Mouse (Mus musculus): ENCODE results near the gene Hist1h4d. TPM values are rescaled to one million over a fixed set of nuclear protein-coding genes. Genes with fewer than 3 reads are reported as not detected.
"Not testable (repeated sequence)": the region's sequence is repeated elsewhere in the genome, so short reads cannot be mapped to it uniquely, and the experiment has no call there.

Gene Hist1h4d
- polyA plus RNA-seq, 1 experiment from 2014 or later = 49.0 TPM

GRCm38 (mm10) chr13:23573034-23573897, 8.1 kb upstream of the Hist1h4d start:
- Histone ChIP-seq H3K4me1 (ENCODE audit: control insufficient read depth in 2 of 2, insufficient read depth in 2 of 2, low read length in 2 of 2) (peaks cover 3 to 23% of the 10 kb centered on the region in 2 experiments), H3K9ac (ENCODE audit: low read length) (peak overlapping the region; percentile 80), H3K4me2 (ENCODE audit: low read length) (peak overlapping the region; percentile 70), H3K4me3 (ENCODE audit: control insufficient read depth in 1 of 2, insufficient read depth in 1 of 2, low read depth in 1 of 2, low read length in 2 of 2) (peak overlapping the region; percentile 44 to 47), H3K27ac (replicated peaks in 1 of 2; ENCODE audit: control insufficient read depth in 1 of 2, insufficient read depth in 1 of 2, low read depth in 2 of 2, low read length in 2 of 2) (peak overlapping the region; percentile 95 to 96)
- 25% methylated on average over 18 of the region's 20 CpGs for WGBS
- not testable (repeated sequence) for H3K36me3 ChIP-seq (ENCODE audit: control insufficient read depth, insufficient read depth, low read length); ATAC-seq (ENCODE audit: insufficient number of reproducible peaks, insufficient read depth, low FRiP score, low read depth); H3K9me3 ChIP-seq (ENCODE audit: control insufficient read depth, low read length); H3K27me3 ChIP-seq (ENCODE audit: control insufficient read depth, insufficient read depth, low read length)

GRCm38 (mm10) chr13:23573898-23574524, 7.4 kb upstream of the Hist1h4d start, which contains the start of the genes Hist1h2bf and Hist1h2ad:
TSS of gene Hist1h2bf (minus strand) at chr13:23574196.
TSS of gene Hist1h2ad (plus strand) at chr13:23574381.
- H3K36me3 ChIP-seq (ENCODE audit: control insufficient read depth, insufficient read depth, low read length); H3K9me3 ChIP-seq (ENCODE audit: control insufficient read depth, low read length); H3K27me3 ChIP-seq (ENCODE audit: control insufficient read depth, insufficient read depth, low read length): not testable (repeated sequence)
- under 1% methylated on average over 35 of the region's 42 CpGs for WGBS
- Histone ChIP-seq H3K4me1 (ENCODE audit: control insufficient read depth in 2 of 2, insufficient read depth in 2 of 2, low read length in 2 of 2) (peaks cover 3 to 23% of the 10 kb centered on the region in 2 experiments), H3K27ac (replicated peaks in 1 of 2; ENCODE audit: control insufficient read depth in 1 of 2, insufficient read depth in 1 of 2, low read depth in 2 of 2, low read length in 2 of 2) (peak within 1 kb of the TSS; percentile 82 to 95), H3K4me2 (ENCODE audit: low read length) (peak within 1 kb of the TSS; percentile 70), H3K4me3 (ENCODE audit: control insufficient read depth in 1 of 2, insufficient read depth in 1 of 2, low read depth in 1 of 2, low read length in 2 of 2) (peak within 1 kb of the TSS; percentile 44 to 47), H3K9ac (ENCODE audit: low read length) (peak within 1 kb of the TSS; percentile 80)
- peak; percentile 87 for ATAC-seq (ENCODE audit: insufficient number of reproducible peaks, insufficient read depth, low FRiP score, low read depth)

- Histone ChIP-seq H3K27ac (replicated peaks in 1 of 2; ENCODE audit: control insufficient read depth in 1 of 2, insufficient read depth in 1 of 2, low read depth in 2 of 2, low read length in 2 of 2) (peak overlapping the region; percentile 81 to 82), H3K4me1 (ENCODE audit: control insufficient read depth in 2 of 2, insufficient read depth in 2 of 2, low read length in 2 of 2) (peaks cover 3 to 23% of the 10 kb centered on the region in 2 experiments), H3K4me3 (ENCODE audit: control insufficient read depth in 1 of 2, insufficient read depth in 1 of 2, low read depth in 1 of 2, low read length in 2 of 2) (peak overlapping the region; percentile 30 to 44), H3K9ac (ENCODE audit: low read length) (peak overlapping the region; percentile 69), H3K4me2 (ENCODE audit: low read length) (peak overlapping the region; percentile 70)
- not testable (repeated sequence) for H3K36me3 ChIP-seq (ENCODE audit: control insufficient read depth, insufficient read depth, low read length); ATAC-seq (ENCODE audit: insufficient number of reproducible peaks, insufficient read depth, low FRiP score, low read depth); H3K9me3 ChIP-seq (ENCODE audit: control insufficient read depth, low read length); H3K27me3 ChIP-seq (ENCODE audit: control insufficient read depth, insufficient read depth, low read length)
- 5% methylated on average over 5 of the region's 39 CpGs for WGBS
Observed at GRCm38 (mm10) chr13:23574546-23575170, 6.7 kb upstream of the Hist1h4d start.

- Histone ChIP-seq H3K36me3 (ENCODE audit: control insufficient read depth, insufficient read depth, low read length) (no peaks in the 10 kb centered on the region), H3K27me3 (ENCODE audit: control insufficient read depth, insufficient read depth, low read length) (no peaks in the 10 kb centered on the region), H3K4me1 (ENCODE audit: control insufficient read depth in 2 of 2, insufficient read depth in 2 of 2, low read length in 2 of 2) (peaks cover 3 to 19% of the 10 kb centered on the region in 2 experiments), H3K4me2 (ENCODE audit: low read length) (peak within 1 kb of the TSS; percentile 70), H3K9ac (ENCODE audit: low read length) (peak within 1 kb of the TSS; percentile 79), H3K4me3 (ENCODE audit: control insufficient read depth in 1 of 2, insufficient read depth in 1 of 2, low read depth in 1 of 2, low read length in 2 of 2) (peak within 1 kb of the TSS; percentile 37 to 44), H3K9me3 (ENCODE audit: control insufficient read depth, low read length) (no peaks in the 10 kb centered on the region), H3K27ac (replicated peaks in 1 of 2; ENCODE audit: control insufficient read depth in 1 of 2, insufficient read depth in 1 of 2, low read depth in 2 of 2, low read length in 2 of 2) (peak within 1 kb of the TSS; percentile 81)
- ATAC-seq (ENCODE audit: insufficient number of reproducible peaks, insufficient read depth, low FRiP score, low read depth) = peak; percentile 58
- WGBS = 2% methylated on average over 18 of the region's 18 CpGs
Observed at GRCm38 (mm10) chr13:23575271-23575851, 6.0 kb upstream of the Hist1h4d start, which contains the start of gene Hist1h3d. TSS of gene Hist1h3d (plus strand) at chr13:23575763.

GRCm38 (mm10) chr13:23575864-23576313, 5.5 kb upstream of the Hist1h4d start:
- not testable (repeated sequence) for H3K27me3 ChIP-seq (ENCODE audit: control insufficient read depth, insufficient read depth, low read length); ATAC-seq (ENCODE audit: insufficient number of reproducible peaks, insufficient read depth, low FRiP score, low read depth); H3K36me3 ChIP-seq (ENCODE audit: control insufficient read depth, insufficient read depth, low read length); H3K9me3 ChIP-seq (ENCODE audit: control insufficient read depth, low read length)
- 2% methylated on average over 11 of the region's 40 CpGs for WGBS
- Histone ChIP-seq H3K4me1 (ENCODE audit: control insufficient read depth in 2 of 2, insufficient read depth in 2 of 2, low read length in 2 of 2) (peaks cover 3 to 18% of the 10 kb centered on the region in 2 experiments; a peak in 3 of 4 replicates), H3K9ac (ENCODE audit: low read length) (peak overlapping the region; percentile 79), H3K4me2 (ENCODE audit: low read length) (peak overlapping the region; percentile 70), H3K4me3 (ENCODE audit: control insufficient read depth in 1 of 2, insufficient read depth in 1 of 2, low read depth in 1 of 2, low read length in 2 of 2) (peak overlapping the region; percentile 37 to 44), H3K27ac (replicated peaks in 1 of 2; ENCODE audit: control insufficient read depth in 1 of 2, insufficient read depth in 1 of 2, low read depth in 2 of 2, low read length in 2 of 2) (peak overlapping the region; percentile 45 to 67)

GRCm38 (mm10) chr13:23576351-23576881, 5.0 kb upstream of the Hist1h4d start:
- Histone ChIP-seq H3K9ac (ENCODE audit: low read length) (peak overlapping the region; percentile 79), H3K9me3 (ENCODE audit: control insufficient read depth, low read length) (no peaks in the 10 kb centered on the region), H3K4me1 (ENCODE audit: control insufficient read depth in 2 of 2, insufficient read depth in 2 of 2, low read length in 2 of 2) (peaks cover 3 to 18% of the 10 kb centered on the region in 2 experiments; a peak in 3 of 4 replicates), H3K27me3 (ENCODE audit: control insufficient read depth, insufficient read depth, low read length) (no peaks in the 10 kb centered on the region), H3K27ac (replicated peaks in 1 of 2; ENCODE audit: control insufficient read depth in 1 of 2, insufficient read depth in 1 of 2, low read depth in 2 of 2, low read length in 2 of 2) (peak overlapping the region; percentile 61 to 67), H3K4me2 (ENCODE audit: low read length) (peak overlapping the region; percentile 70), H3K4me3 (ENCODE audit: control insufficient read depth in 1 of 2, insufficient read depth in 1 of 2, low read depth in 1 of 2, low read length in 2 of 2) (peak overlapping the region; percentile 18 to 44), H3K36me3 (ENCODE audit: control insufficient read depth, insufficient read depth, low read length) (no peaks in the 10 kb centered on the region)
- no peak for ATAC-seq (ENCODE audit: insufficient number of reproducible peaks, insufficient read depth, low FRiP score, low read depth)
- WGBS = 26% methylated on average over 7 of the region's 7 CpGs

Data from heart, embryonic 14.5 days (tissue).